Mouse (Mus musculus): ENCODE data around the gene Tnr.

Tnr gene

GRCm38 (mm10) chr1:159717016-159717415, 193.4 kb downstream of the Tnr start:
- DNase-seq (ENCODE audit: low spot score): no peak

GRCm38 (mm10) chr1:159723733-159724132, 200.2 kb downstream of the Tnr start:
- no peak for DNase-seq (ENCODE audit: low spot score)

GRCm38 (mm10) chr1:159729270-159729669, 205.7 kb downstream of the Tnr start:
- DNase-seq (ENCODE audit: low spot score): no peak

DNA sequence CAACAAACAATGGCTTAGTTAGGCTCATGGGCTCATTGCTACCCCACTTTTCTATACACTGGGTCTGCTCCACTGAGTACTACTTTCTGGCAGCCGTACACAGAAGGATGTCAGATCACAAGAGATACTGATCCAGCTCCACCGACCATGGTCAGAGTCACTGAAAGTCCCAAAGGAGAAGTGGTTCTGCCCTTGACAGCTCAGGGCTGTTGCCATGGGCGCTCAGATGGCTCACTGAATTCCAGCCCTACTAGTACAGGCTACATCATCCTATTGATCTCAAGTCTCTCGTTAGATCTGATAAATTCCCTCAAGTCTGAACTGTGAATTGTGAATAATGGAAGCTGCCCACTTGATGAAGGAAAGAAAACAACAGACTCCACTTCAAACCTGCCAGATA, 207.3 kb downstream of the Tnr start:
- no peak for DNase-seq (ENCODE audit: low spot score)

DNA sequence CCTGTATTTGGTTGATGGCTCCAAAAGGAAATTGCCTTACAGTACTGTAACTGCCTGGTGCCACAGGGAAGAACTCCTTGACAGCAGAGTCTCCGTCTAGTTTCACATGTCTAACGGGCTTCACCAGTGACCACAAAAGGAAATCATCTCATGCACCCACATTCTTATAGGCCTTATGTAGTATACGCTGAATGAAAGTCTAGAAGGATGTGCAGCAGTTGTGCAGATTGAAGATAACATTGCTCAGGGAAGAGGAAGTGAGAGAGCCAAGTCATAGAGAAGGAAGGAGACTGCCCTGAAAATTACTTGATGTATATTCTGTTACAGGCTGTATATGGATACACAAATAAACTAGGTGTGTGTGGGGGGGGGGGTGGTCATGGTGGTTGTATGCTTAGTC, 211.5 kb downstream of the Tnr start:
- DNase-seq (ENCODE audit: low spot score): no peak

- DNase-seq (ENCODE audit: low spot score): no peak
Observed at GRCm38 (mm10) chr1:159739478-159739877, 215.9 kb downstream of the Tnr start.

- DNase-seq (ENCODE audit: low spot score): no peak
Observed at GRCm38 (mm10) chr1:159741237-159742002, 217.9 kb downstream of the Tnr start.

DNA sequence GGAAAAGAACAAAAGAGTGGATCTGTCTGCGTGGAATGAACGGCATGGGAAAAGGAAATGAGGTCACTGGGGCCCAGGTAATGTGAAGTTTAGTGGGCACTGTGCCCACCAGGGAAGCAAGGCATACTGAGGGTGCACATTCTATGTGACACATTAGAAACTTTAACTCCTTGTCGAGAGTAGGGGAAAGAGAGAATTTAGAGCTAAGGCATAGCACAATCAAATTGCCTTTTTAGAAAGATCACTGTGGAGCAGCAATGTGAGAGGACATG, 218.4 kb downstream of the Tnr start:
- no peak for DNase-seq (ENCODE audit: low spot score)

DNA sequence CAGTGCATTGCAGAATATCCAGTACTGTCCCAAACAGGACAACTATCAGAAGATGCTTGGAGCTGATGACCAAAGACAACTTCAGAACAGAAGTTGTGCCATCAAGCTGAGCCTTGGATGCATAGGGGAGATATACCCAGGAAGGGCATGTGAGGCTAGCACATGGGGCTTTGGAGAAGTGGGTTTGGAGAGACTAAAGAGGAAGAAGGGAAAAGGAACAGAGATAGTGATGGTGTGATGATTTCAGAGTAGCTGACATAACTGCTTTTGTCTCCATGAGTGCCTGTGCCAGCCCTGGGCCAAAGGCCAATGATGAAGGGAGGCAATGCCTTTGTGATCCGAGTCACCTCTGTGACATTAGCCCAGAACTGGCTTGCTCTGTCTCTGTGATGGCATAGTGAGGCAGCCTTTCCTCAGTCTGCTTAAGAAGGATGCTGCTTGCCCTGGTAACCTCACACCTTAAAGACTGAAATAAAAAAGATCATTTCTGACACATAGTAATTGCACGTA, 220.2 kb downstream of the Tnr start:
- no peak for DNase-seq (ENCODE audit: low spot score)

DNA sequence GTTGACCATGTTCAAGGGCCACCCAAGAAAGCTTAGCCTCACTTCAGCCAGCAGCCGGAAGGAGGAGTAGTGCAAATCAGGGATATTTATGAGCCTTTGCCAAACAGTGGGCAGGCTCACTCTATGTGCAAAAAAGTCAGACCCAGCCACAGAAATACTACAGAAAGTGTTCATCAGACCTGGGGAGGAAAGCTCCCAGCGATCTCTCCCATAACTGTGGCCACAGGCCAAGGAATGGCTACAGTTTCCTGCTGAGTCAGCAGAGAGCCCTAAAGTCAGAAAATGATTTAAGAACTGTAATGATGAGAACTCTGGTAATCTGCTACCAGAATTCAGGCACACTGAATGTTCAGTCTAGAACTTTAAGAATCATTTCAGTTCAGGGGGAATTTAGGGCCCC, 221.7 kb downstream of the Tnr start:
- no peak for DNase-seq (ENCODE audit: low spot score)

DNA sequence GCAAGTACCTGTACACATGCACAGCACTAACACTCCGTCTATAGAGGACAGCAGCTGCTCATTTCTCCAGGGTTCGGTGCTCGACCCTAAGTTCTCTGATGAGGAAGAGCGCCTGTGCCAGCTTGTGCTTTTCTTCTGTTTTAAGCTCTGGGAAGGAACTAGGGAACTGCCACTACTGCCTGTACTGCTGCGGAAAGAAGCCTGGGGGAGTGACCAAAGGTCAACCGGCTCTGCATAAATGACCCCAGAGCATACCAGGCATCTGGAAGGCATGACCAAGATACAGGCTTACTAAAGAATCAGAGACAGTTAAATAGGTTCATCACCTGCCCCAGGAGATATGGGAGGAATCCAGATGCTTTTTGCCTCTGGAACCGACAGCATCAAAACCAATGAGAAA, 224.4 kb downstream of the Tnr start:
- DNase-seq (ENCODE audit: low spot score): no peak

- no peak for DNase-seq (ENCODE audit: low spot score)
Observed at GRCm38 (mm10) chr1:159750411-159750810, 226.8 kb downstream of the Tnr start.

DNA sequence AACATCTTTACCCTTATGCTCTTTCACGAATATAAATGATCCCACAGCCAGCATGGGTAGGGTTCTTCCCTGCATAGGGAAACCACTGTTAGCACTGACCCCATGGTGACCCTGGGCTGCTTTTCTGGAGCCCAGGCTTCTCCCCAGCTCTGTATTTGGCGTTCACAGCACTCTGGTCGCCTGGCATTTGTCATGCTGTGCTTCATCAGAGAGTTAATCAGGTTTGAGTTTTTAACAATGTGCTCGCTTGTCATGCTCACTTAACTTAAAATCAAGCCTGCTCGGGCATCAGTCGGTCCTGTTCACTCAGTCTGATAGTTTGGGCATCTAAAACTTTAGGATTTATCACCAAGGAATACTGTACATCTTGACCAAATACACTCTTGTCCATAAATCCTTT, 227.3 kb downstream of the Tnr start:
- peak; percentile 46 for DNase-seq (ENCODE audit: low spot score)

GRCm38 (mm10) chr1:159760970-159761369, 237.4 kb downstream of the Tnr start:
- DNase-seq (ENCODE audit: low spot score): no peak

GRCm38 (mm10) chr1:159763901-159764300, 240.3 kb downstream of the Tnr start:
- no peak for DNase-seq (ENCODE audit: low spot score)

GRCm38 (mm10) chr1:159764897-159765296, 241.3 kb downstream of the Tnr start:
- DNase-seq (ENCODE audit: low spot score): no peak

GRCm38 (mm10) chr1:159769948-159770347, 246.4 kb downstream of the Tnr start:
- no peak for DNase-seq (ENCODE audit: low spot score)

DNA sequence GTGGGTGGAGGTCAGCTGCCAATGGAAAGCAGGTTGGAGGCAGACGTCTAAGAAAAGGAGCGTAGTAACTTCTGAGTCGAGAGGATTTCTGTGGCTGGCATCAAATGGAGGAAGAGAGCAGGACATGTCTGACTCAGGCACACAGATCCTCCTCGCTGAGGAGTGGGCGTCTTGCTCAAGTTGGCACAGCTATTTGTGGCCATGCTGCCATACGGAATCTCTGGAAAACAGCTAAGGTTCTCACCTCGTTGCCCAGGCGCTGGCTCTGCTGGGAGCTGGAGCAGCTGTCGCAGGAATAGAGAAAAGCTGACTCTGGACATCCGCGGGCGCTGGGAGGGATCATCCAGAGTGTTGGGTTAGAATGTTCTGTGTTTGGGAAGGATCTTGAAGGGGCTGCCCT, 250.1 kb downstream of the Tnr start:
- no peak for DNase-seq (ENCODE audit: low spot score)

GRCm38 (mm10) chr1:159775168-159775567, 251.6 kb downstream of the Tnr start:
- peak; percentile 42 for DNase-seq (ENCODE audit: low spot score)

DNA sequence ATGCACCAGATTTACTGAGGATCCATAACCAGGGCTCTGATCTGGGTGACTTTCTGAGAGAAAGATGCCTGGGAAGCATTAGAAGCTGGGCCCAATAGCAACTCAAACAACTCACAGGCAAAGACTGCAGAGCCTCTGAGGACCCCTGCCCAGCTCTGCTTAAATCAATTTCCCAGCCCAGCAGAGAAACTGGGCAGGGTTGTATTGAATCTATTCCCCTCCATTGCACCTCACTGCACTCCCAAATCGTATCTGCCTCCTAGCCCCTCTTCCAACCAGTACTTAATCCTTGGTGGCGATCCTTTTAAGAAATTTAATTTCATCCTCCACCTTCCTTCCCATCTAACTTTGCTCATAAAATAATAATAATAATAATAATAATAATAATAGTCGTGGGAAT, 253.5 kb downstream of the Tnr start:
- DNase-seq (ENCODE audit: low spot score): no peak

DNA sequence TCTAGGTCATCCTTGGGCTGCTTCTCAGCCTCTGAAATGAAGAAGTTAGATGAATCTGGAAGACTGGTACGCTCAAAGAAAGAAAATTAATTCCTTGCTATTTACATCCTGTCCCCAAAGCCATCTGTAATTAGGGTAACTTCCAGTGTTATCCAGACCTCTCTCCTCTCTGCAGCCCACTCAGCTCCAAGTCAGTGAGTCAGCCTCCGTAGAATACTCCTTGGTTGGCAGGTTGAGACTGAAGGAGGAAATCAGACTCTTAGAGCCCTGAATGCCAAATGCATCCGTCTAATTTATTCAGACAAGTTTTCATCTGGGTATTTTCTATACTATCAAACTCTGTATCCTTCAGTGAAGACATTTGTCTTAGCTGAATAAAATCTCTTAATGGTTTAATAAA, 255.9 kb downstream of the Tnr start:
- DNase-seq (ENCODE audit: low spot score): no peak

- peak; percentile 47 for DNase-seq (ENCODE audit: low spot score)
Observed at GRCm38 (mm10) chr1:159783842-159784241, 260.3 kb downstream of the Tnr start.

DNA sequence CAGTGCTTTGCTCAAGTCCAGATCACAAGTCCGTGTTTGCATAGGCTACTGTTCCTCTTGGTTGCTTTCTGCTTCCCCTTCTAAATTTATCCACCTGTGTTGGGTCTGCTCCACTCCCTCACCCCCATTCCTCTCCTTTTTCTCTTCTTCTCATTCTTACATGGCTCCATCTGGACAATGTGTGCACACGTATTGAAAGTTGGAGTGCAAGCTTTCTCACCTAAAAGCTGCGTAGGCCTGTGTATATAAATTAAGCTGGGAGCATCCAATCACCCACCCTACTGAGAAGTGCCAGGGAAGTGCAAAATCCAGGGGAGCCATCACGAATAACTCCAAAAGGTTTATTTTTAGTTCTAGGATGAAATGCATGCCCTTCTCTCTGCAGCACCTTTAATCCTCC, 264.7 kb downstream of the Tnr start:
- no peak for DNase-seq (ENCODE audit: low spot score)

GRCm38 (mm10) chr1:159792546-159792945, 269.0 kb downstream of the Tnr start:
- DNase-seq (ENCODE audit: low spot score): no peak
